Mouse (Mus musculus) heart, postnatal 36 days (tissue): ENCODE data around the gene Olfr486. TPM values are rescaled to one million over a fixed set of nuclear protein-coding genes. Genes with fewer than 3 reads are reported as not detected.
"Not testable (repeated sequence)": the region's sequence is repeated elsewhere in the genome, so short reads cannot be mapped to it uniquely, and the experiment has no call there.

ENCODE experiments used
- DNase-seq, 2 experiments: peaks; one replicate each; pipeline ENCODE4 v3.0.0; 2021 to 2022
- intact Hi-C: fragments of 180-260 bp; cut with DNase I; formaldehyde crosslinking; loops from one replicate; pipeline ENCODE4 v1.15.1; 2025
- total RNA-seq, 2 experiments: library from RNA; stranded (reverse); gene quantifications; 2 replicates each; pipeline ENCODE4 v1.2.3; 2021

The Olfr486 gene
- total RNA-seq: not detected

GRCm38 (mm10) chr7:108172642-108173041, at the start of gene Olfr486:
TSS of gene Olfr486 (minus strand) at chr7:108172742.
- DNase-seq, intact Hi-C loops: not testable (repeated sequence)

GRCm38 (mm10) chr7:108214536-108214935, 42.0 kb upstream of the Olfr486 start, which contains the start of gene Olfr487:
TSS of gene Olfr487 (minus strand) at chr7:108214636.
- intact Hi-C loops: not testable (repeated sequence)

GRCm38 (mm10) chr7:108196938-108197337, 24.4 kb upstream of the Olfr486 start:
- intact Hi-C loops: no loop called here
- no peak for DNase-seq

More at GRCm38 (mm10) chr7:108214536-108214935, 42.0 kb upstream of the Olfr486 start, which contains the start of gene Olfr487:
- not testable (repeated sequence) for DNase-seq

GRCm38 (mm10) chr7:108196337-108196736, 23.8 kb upstream of the Olfr486 start:
- intact Hi-C loops, DNase-seq: not testable (repeated sequence)

GRCm38 (mm10) chr7:108192714-108193113, 20.2 kb upstream of the Olfr486 start:
- intact Hi-C loops, DNase-seq: not testable (repeated sequence)

GRCm38 (mm10) chr7:108191196-108191595, 18.7 kb upstream of the Olfr486 start:
- intact Hi-C loops, DNase-seq: not testable (repeated sequence)

GRCm38 (mm10) chr7:108185237-108185636, 12.7 kb upstream of the Olfr486 start:
- intact Hi-C loops: not testable (repeated sequence)

GRCm38 (mm10) chr7:108184401-108184800, 11.9 kb upstream of the Olfr486 start:
- intact Hi-C loops, DNase-seq: not testable (repeated sequence)

More at GRCm38 (mm10) chr7:108185237-108185636, 12.7 kb upstream of the Olfr486 start:
- not testable (repeated sequence) for DNase-seq

- intact Hi-C loops: no loop called here
- DNase-seq: no peak
Observed at GRCm38 (mm10) chr7:108159771-108160170, 12.8 kb downstream of the Olfr486 start, which contains the start of gene Olfr485. TSS of gene Olfr485 (minus strand) at chr7:108159871.

GRCm38 (mm10) chr7:108127349-108127748, 45.2 kb downstream of the Olfr486 start, which contains the start of gene Olfr484:
TSS of gene Olfr484 (minus strand) at chr7:108127449.
- DNase-seq: no peak
- intact Hi-C loops: no loop called here

Other genes with a start within 250 kb of the Olfr486 start
- not detected for gene Olfr473, start 242.3 kb downstream of the Olfr486 start, total RNA-seq
- gene Olfr474, start 218.1 kb downstream of the Olfr486 start, total RNA-seq: not detected
- not detected for gene Olfr476, start 207.9 kb downstream of the Olfr486 start, total RNA-seq
- gene Olfr477, start 186.0 kb downstream of the Olfr486 start, total RNA-seq: not detected
- not detected for gene Olfr478, start 138.8 kb downstream of the Olfr486 start, total RNA-seq
- gene Olfr479, start 122.0 kb downstream of the Olfr486 start, total RNA-seq: not detected
- gene Olfr480, start 105.4 kb downstream of the Olfr486 start, total RNA-seq: not detected
- not detected for gene Olfr481, start 92.9 kb downstream of the Olfr486 start, total RNA-seq
- gene Olfr482, start 75.2 kb downstream of the Olfr486 start, total RNA-seq: 1 to 10 TPM in 1 of 2 experiments, under 1 TPM in 1; 0.62 to 1.0 TPM
- gene Olfr483, start 71.9 kb downstream of the Olfr486 start, total RNA-seq: not detected
- not detected for gene Olfr484, start 45.3 kb downstream of the Olfr486 start, total RNA-seq
- not detected for gene Olfr485, start 12.9 kb downstream of the Olfr486 start, total RNA-seq
- gene Olfr487, start 41.9 kb upstream of the Olfr486 start, total RNA-seq: not detected
- gene Olfr488, start 85.6 kb upstream of the Olfr486 start, total RNA-seq: not detected
- gene Olfr490, start 116.2 kb upstream of the Olfr486 start, total RNA-seq: not detected
- gene Olfr491, start 140.7 kb upstream of the Olfr486 start, total RNA-seq: not detected
- gene Olfr492, start 150.9 kb upstream of the Olfr486 start, total RNA-seq: not detected
- not detected for gene Olfr493, start 174.2 kb upstream of the Olfr486 start, total RNA-seq
- gene Olfr494, start 192.6 kb upstream of the Olfr486 start, total RNA-seq: not detected
- not detected for gene Olfr495, start 220.4 kb upstream of the Olfr486 start, total RNA-seq
- gene Olfr497, start 247.7 kb upstream of the Olfr486 start, total RNA-seq: not detected